Mouse (Mus musculus): ENCODE results near the gene Exog.

Gene Exog

GRCm38 (mm10) chr9:119478345-119478744 is 33.6 kb downstream of the Exog start:
- ChIA-PET CTCF (no interaction called here), POLR2A (no interaction called here)

GRCm38 (mm10) chr9:119479297-119479696 is 34.6 kb downstream of the Exog start:
- ChIA-PET POLR2A (no interaction called here), CTCF (interaction anchor here in 1 of 4 experiments (1.8 kb wide), 1 partner anchor 19 kb away, joined by 5 read pairs; no protein-coding TSS in a partner anchor)

- ChIA-PET CTCF (no interaction called here), POLR2A (interaction anchor here in 1 of 4 experiments (0.6 to 1.3 kb wide), 2 partner anchors 166 to 269 kb away, joined by 3 read pairs; no protein-coding TSS in a partner anchor)
These were observed 36.9 kb downstream of the Exog start for GRCm38 (mm10) chr9:119481612-119482011.

GRCm38 (mm10) chr9:119483554-119484353 is 39.0 kb downstream of the Exog start:
- POLR2A ChIA-PET: interaction anchor here in 3 of 4 experiments (0.6 to 2.7 kb wide), 9 partner anchors 9 to 651 kb away, joined by 3 to 13 read pairs (median 3); partner anchors contain the start of gene Acvr2b (in 1 of the 3)
- CTCF ChIA-PET: interaction anchor here in 2 of 4 experiments (0.6 to 1.6 kb wide), 2 partner anchors 23 to 53 kb away, joined by 3 to 5 read pairs; no protein-coding TSS in a partner anchor

- ChIA-PET POLR2A (interaction anchor here in 3 of 4 experiments (0.8 to 2.7 kb wide), 8 partner anchors 9 to 164 kb away, joined by 3 to 8 read pairs (median 3); partner anchors contain the start of gene Acvr2b (in 1 of the 3)), CTCF (interaction anchor here in 3 of 4 experiments (0.6 to 1.6 kb wide), 4 partner anchors 24 to 96 kb away, joined by 3 to 5 read pairs (median 3); no protein-coding TSS in a partner anchor)
These were observed 39.7 kb downstream of the Exog start for GRCm38 (mm10) chr9:119484420-119484819.

GRCm38 (mm10) chr9:119484868-119485267 is 40.1 kb downstream of the Exog start:
- CTCF ChIA-PET: interaction anchor here in 2 of 4 experiments (0.6 to 1.0 kb wide), 3 partner anchors 52 to 96 kb away, joined by 3 read pairs; no protein-coding TSS in a partner anchor

GRCm38 (mm10) chr9:119496354-119496753 is 51.6 kb downstream of the Exog start:
- ChIA-PET CTCF (no interaction called here), POLR2A (no interaction called here)

More at GRCm38 (mm10) chr9:119484868-119485267, 40.1 kb downstream of the Exog start:
- POLR2A ChIA-PET: interaction anchor here in 3 of 4 experiments (0.7 to 2.7 kb wide), 6 partner anchors 8 to 164 kb away, joined by 3 to 8 read pairs (median 3); no protein-coding TSS in a partner anchor

GRCm38 (mm10) chr9:119496960-119497359 is 52.2 kb downstream of the Exog start:
- ChIA-PET CTCF (no interaction called here), POLR2A (no interaction called here)

GRCm38 (mm10) chr9:119497546-119498246 is 53.0 kb downstream of the Exog start:
- CTCF ChIA-PET: interaction anchor here in 1 of 4 experiments (0.7 to 0.8 kb wide), 2 partner anchors 61 to 83 kb away, joined by 3 to 4 read pairs; no protein-coding TSS in a partner anchor
- POLR2A ChIA-PET: interaction anchor here in 3 of 4 experiments (0.6 to 0.7 kb wide), 3 partner anchors 373 to 734 kb away, joined by 3 to 4 read pairs (median 3); no protein-coding TSS in a partner anchor

GRCm38 (mm10) chr9:119498247-119498607 is 53.5 kb downstream of the Exog start:
- POLR2A ChIA-PET: no interaction called here
- CTCF ChIA-PET: interaction anchor here in 1 of 4 experiments (0.8 kb wide), 1 partner anchor 60 kb away, joined by 3 read pairs; no protein-coding TSS in a partner anchor

- POLR2A ChIA-PET: no interaction called here
- CTCF ChIA-PET: interaction anchor here in 1 of 4 experiments (1.2 kb wide), 1 partner anchor 253 kb away, joined by 3 read pairs; no protein-coding TSS in a partner anchor
These were observed 54.1 kb downstream of the Exog start for GRCm38 (mm10) chr9:119498885-119499284.

GRCm38 (mm10) chr9:119503613-119504012 is 58.9 kb downstream of the Exog start:
- ChIA-PET CTCF (interaction anchor here (0.6 to 1.6 kb wide), 8 partner anchors 46 to 265 kb away, joined by 3 to 6 read pairs (median 3); no protein-coding TSS in a partner anchor), POLR2A (interaction anchor here in 2 of 4 experiments (0.8 to 1.5 kb wide), 2 partner anchors 77 to 102 kb away, joined by 3 to 4 read pairs; partner anchors contain the start of gene Acvr2b (in 1 of the 2))

- ChIA-PET CTCF (interaction anchor here in 1 of 4 experiments (1.0 kb wide), 1 partner anchor 60 kb away, joined by 3 read pairs; the partner anchor contains the start of gene Exog), POLR2A (no interaction called here)
These were observed 60.4 kb downstream of the Exog start for GRCm38 (mm10) chr9:119504981-119505658.

GRCm38 (mm10) chr9:119510902-119511301 is 66.2 kb downstream of the Exog start:
- ChIA-PET CTCF (interaction anchor here in 1 of 4 experiments (0.6 kb wide), 1 partner anchor 322 kb away, joined by 4 read pairs; no protein-coding TSS in a partner anchor), POLR2A (no interaction called here)

GRCm38 (mm10) chr9:119512993-119513392 is 68.2 kb downstream of the Exog start:
- ChIA-PET POLR2A (interaction anchor here in 1 of 4 experiments (1.2 kb wide), 1 partner anchor 28 kb away, joined by 3 read pairs; no protein-coding TSS in a partner anchor), CTCF (no interaction called here)

- CTCF ChIA-PET: interaction anchor here in 3 of 4 experiments (0.5 to 1.1 kb wide), 5 partner anchors 45 to 329 kb away, joined by 3 to 6 read pairs (median 4); no protein-coding TSS in a partner anchor
- POLR2A ChIA-PET: interaction anchor here in 1 of 4 experiments (1.4 to 1.5 kb wide), 2 partner anchors 29 to 30 kb away, joined by 3 read pairs; no protein-coding TSS in a partner anchor
These were observed 69.1 kb downstream of the Exog start for GRCm38 (mm10) chr9:119513816-119514215.

GRCm38 (mm10) chr9:119514986-119515385 is 70.2 kb downstream of the Exog start:
- CTCF ChIA-PET: interaction anchor here in 1 of 4 experiments (1.0 kb wide), 1 partner anchor 66 kb away, joined by 4 read pairs; no protein-coding TSS in a partner anchor
- POLR2A ChIA-PET: interaction anchor here in 1 of 4 experiments (1.4 to 1.5 kb wide), 2 partner anchors 30 to 31 kb away, joined by 3 read pairs; no protein-coding TSS in a partner anchor
